Mouse (Mus musculus): ENCODE data around the gene Slc11a2.

Gene Slc11a2

GRCm38 (mm10) chr15:100413306-100413705 lies 11.6 kb downstream of the Slc11a2 start:
- in situ Hi-C loops (cut with MboI; ENCODE audit: low pct_unique_long_range_greater_than_20kb in 1 of 2, low sequenced_read_pairs in 2 of 2, unreplicated experiment in 1 of 2) = no loop called here

GRCm38 (mm10) chr15:100411731-100412130 lies 13.1 kb downstream of the Slc11a2 start:
- in situ Hi-C loops (cut with MboI; ENCODE audit: low pct_unique_long_range_greater_than_20kb in 1 of 2, low sequenced_read_pairs in 2 of 2, unreplicated experiment in 1 of 2) = no loop called here

- in situ Hi-C loops (cut with MboI; ENCODE audit: low pct_unique_long_range_greater_than_20kb in 1 of 2, low sequenced_read_pairs in 2 of 2, unreplicated experiment in 1 of 2) = no loop called here
These were observed 13.8 kb downstream of the Slc11a2 start for GRCm38 (mm10) chr15:100410918-100411672.

- in situ Hi-C loops (cut with MboI; ENCODE audit: low pct_unique_long_range_greater_than_20kb in 1 of 2, low sequenced_read_pairs in 2 of 2, unreplicated experiment in 1 of 2) = no loop called here
These were observed 18.8 kb downstream of the Slc11a2 start for GRCm38 (mm10) chr15:100406088-100406487.

GRCm38 (mm10) chr15:100403318-100404000 lies 21.4 kb downstream of the Slc11a2 start:
- in situ Hi-C loops (cut with MboI; ENCODE audit: low pct_unique_long_range_greater_than_20kb in 1 of 2, low sequenced_read_pairs in 2 of 2, unreplicated experiment in 1 of 2) = no loop called here

GRCm38 (mm10) chr15:100402798-100403197 lies 22.1 kb downstream of the Slc11a2 start:
- in situ Hi-C loops (cut with MboI; ENCODE audit: low pct_unique_long_range_greater_than_20kb in 1 of 2, low sequenced_read_pairs in 2 of 2, unreplicated experiment in 1 of 2) = no loop called here

- in situ Hi-C loops (cut with MboI; ENCODE audit: low pct_unique_long_range_greater_than_20kb in 1 of 2, low sequenced_read_pairs in 2 of 2, unreplicated experiment in 1 of 2) = no loop called here
These were observed 22.5 kb downstream of the Slc11a2 start for GRCm38 (mm10) chr15:100402347-100402746.

GRCm38 (mm10) chr15:100401811-100402210 lies 23.1 kb downstream of the Slc11a2 start:
- in situ Hi-C loops (cut with MboI; ENCODE audit: low pct_unique_long_range_greater_than_20kb in 1 of 2, low sequenced_read_pairs in 2 of 2, unreplicated experiment in 1 of 2) = no loop called here

GRCm38 (mm10) chr15:100400592-100401250 lies 24.2 kb downstream of the Slc11a2 start:
- in situ Hi-C loops (cut with MboI; ENCODE audit: low pct_unique_long_range_greater_than_20kb in 1 of 2, low sequenced_read_pairs in 2 of 2, unreplicated experiment in 1 of 2) = no loop called here

- in situ Hi-C loops (cut with MboI; ENCODE audit: low pct_unique_long_range_greater_than_20kb in 1 of 2, low sequenced_read_pairs in 2 of 2, unreplicated experiment in 1 of 2) = no loop called here
These were observed 29.3 kb downstream of the Slc11a2 start for GRCm38 (mm10) chr15:100395561-100395960.

- in situ Hi-C loops (cut with MboI; ENCODE audit: low pct_unique_long_range_greater_than_20kb in 1 of 2, low sequenced_read_pairs in 2 of 2, unreplicated experiment in 1 of 2) = no loop called here
These were observed 31.9 kb downstream of the Slc11a2 start for GRCm38 (mm10) chr15:100393016-100393415.

- in situ Hi-C loops (cut with MboI; ENCODE audit: low pct_unique_long_range_greater_than_20kb in 1 of 2, low sequenced_read_pairs in 2 of 2, unreplicated experiment in 1 of 2) = no loop called here
These were observed 33.3 kb downstream of the Slc11a2 start for GRCm38 (mm10) chr15:100391599-100391998.

GRCm38 (mm10) chr15:100391066-100391465 lies 33.8 kb downstream of the Slc11a2 start:
- in situ Hi-C loops (cut with MboI; ENCODE audit: low pct_unique_long_range_greater_than_20kb in 1 of 2, low sequenced_read_pairs in 2 of 2, unreplicated experiment in 1 of 2) = no loop called here

GRCm38 (mm10) chr15:100388886-100389285 lies 36.0 kb downstream of the Slc11a2 start:
- in situ Hi-C loops (cut with MboI; ENCODE audit: low pct_unique_long_range_greater_than_20kb in 1 of 2, low sequenced_read_pairs in 2 of 2, unreplicated experiment in 1 of 2) = no loop called here

GRCm38 (mm10) chr15:100388224-100388835 lies 36.5 kb downstream of the Slc11a2 start:
- in situ Hi-C loops (cut with MboI; ENCODE audit: low pct_unique_long_range_greater_than_20kb in 1 of 2, low sequenced_read_pairs in 2 of 2, unreplicated experiment in 1 of 2) = no loop called here

GRCm38 (mm10) chr15:100387544-100388223 lies 37.2 kb downstream of the Slc11a2 start:
- in situ Hi-C loops (cut with MboI; ENCODE audit: low pct_unique_long_range_greater_than_20kb in 1 of 2, low sequenced_read_pairs in 2 of 2, unreplicated experiment in 1 of 2) = no loop called here

- in situ Hi-C loops (cut with MboI; ENCODE audit: low pct_unique_long_range_greater_than_20kb in 1 of 2, low sequenced_read_pairs in 2 of 2, unreplicated experiment in 1 of 2) = no loop called here
These were observed 39.2 kb downstream of the Slc11a2 start for GRCm38 (mm10) chr15:100385705-100386104.

GRCm38 (mm10) chr15:100380104-100380503 lies 44.8 kb downstream of the Slc11a2 start:
- in situ Hi-C loops (cut with MboI; ENCODE audit: low pct_unique_long_range_greater_than_20kb in 1 of 2, low sequenced_read_pairs in 2 of 2, unreplicated experiment in 1 of 2) = no loop called here

All from mouse embryonic stem cell (cell line).